Mouse (Mus musculus) stomach, postnatal 0 days (tissue): ENCODE results near the gene Klrc1. TPM values are rescaled to one million over a fixed set of nuclear protein-coding genes. Genes with fewer than 3 reads are reported as not detected.
"Not testable (repeated sequence)": the region's sequence is repeated elsewhere in the genome, so short reads cannot be mapped to it uniquely, and the experiment has no call there.

Experiments used
- ATAC-seq: fragments of 200-750 bp; cut with Nextera tagmentation; 2 replicates; pipeline ENCODE4 v1.8.0; 2017; ENCODE audit not compliant: low FRiP score, low TSS enrichment
- DNase-seq: peaks from one replicate; pipeline ENCODE4 v3.0.0-alpha.2; 2016; ENCODE audit warnings: low spot score
- H3K27ac ChIP-seq: fragments of 300-500 bp; sonication (generic); replicated peaks from 2 replicates; pipeline ENCODE4 v1.5.1; 2014; ENCODE audit warnings: mild to moderate bottlenecking, control low read depth
- H3K27me3 ChIP-seq: fragments of 300-500 bp; sonication (generic); 2 replicates; pipeline ENCODE4 v1.6.1; 2014; ENCODE audit warnings: low read length; ENCODE audit not compliant: control insufficient read depth, insufficient read depth
- H3K36me3 ChIP-seq: fragments of 300-500 bp; sonication (generic); 2 replicates; pipeline ENCODE4 v1.6.1; 2014; ENCODE audit warnings: low read length, mixed read lengths; ENCODE audit not compliant: control insufficient read depth, insufficient read depth
- H3K4me1 ChIP-seq: fragments of 300-500 bp; sonication (generic); replicated peaks from 2 replicates; pipeline ENCODE4 v1.6.1; 2014; ENCODE audit warnings: antibody characterized with exemption; ENCODE audit not compliant: control insufficient read depth, insufficient read depth
- H3K4me2 ChIP-seq: fragments of 300-500 bp; sonication (generic); replicated peaks from 2 replicates; pipeline ENCODE4 v1.6.1; 2014; ENCODE audit warnings: low read depth, mild to moderate bottlenecking, control low read depth, moderate library complexity
- H3K4me3 ChIP-seq: fragments of 300-500 bp; sonication (generic); 2 replicates; pipeline ENCODE4 v1.5.1; 2014; ENCODE audit warnings: low read depth, low read length, control low read depth
- H3K9ac ChIP-seq: fragments of 300-500 bp; sonication (generic); 2 replicates; pipeline ENCODE4 v1.6.1; 2014; ENCODE audit warnings: mild to moderate bottlenecking, low read length, control low read depth, mixed read lengths
- H3K9me3 ChIP-seq: fragments of 300-500 bp; sonication (generic); 2 replicates; pipeline ENCODE4 v1.6.1; 2016; ENCODE audit warnings: low read length; ENCODE audit not compliant: control insufficient read depth
- CTCF ChIP-seq: IDR thresholded peaks from 2 replicates; pipeline ENCODE4 v1.5.1; 2016; ENCODE audit warnings: antibody characterized with exemption, low read depth, mild to moderate bottlenecking, moderate library complexity
- EP300 ChIP-seq: optimal IDR thresholded peaks from 2 replicates; pipeline ENCODE3; 2016; ENCODE audit warnings: antibody characterized with exemption
- WGBS: fragments of 180-500 bp; shearing (Covaris S2); extraction: QIAGEN DNeasy Blood & Tissue Kit; methylation state at CpG from one replicate; pipeline ENCODE4 v1.1.7; 2014; 5-methylcytosine and 5-hydroxymethylcytosine counted together
- microRNA-seq: library from miRNA; unstranded; fragments of <30 nt; microRNA quantifications from one replicate; pipeline ENCODE4, GENCODE M21; 2016
- polyA plus RNA-seq: library from polyadenylated mRNA; unstranded; fragments of >200 nt; fragmentation: Nextera tagmentation; extraction: Ambion mirVana; gene quantifications from 2 replicates; pipeline ENCODE4 v1.2.1, GENCODE M21; 2015

Klrc1 gene
- polyA plus RNA-seq, 1 experiment from 2014 or later, result 0.08 TPM

DNA sequence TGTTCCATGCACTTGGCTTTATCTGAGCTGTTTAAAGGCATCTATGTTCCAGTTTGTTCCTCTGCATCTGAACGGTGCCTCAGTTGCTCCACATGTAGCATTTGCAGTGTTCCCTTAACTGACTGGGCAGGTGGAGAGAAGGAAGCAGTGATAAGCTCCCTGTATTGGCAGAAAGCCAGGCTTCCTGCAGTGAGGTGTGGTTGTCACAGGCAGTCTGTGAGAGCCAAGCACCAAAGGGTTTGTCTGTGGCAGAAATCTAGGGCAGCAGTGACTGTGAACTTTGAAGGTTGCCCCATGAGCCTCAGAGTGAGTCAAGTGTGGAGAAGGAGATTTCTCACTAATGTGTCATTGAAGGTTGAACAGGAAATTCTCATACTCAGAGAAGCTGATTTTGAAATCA lies 1.6 kb upstream of the Klrc1 start:
- no peak overlapping the region for H3K27ac ChIP-seq
- ATAC-seq (peak; percentile 89), DNase-seq (peak; percentile 55)
- H3K27me3 ChIP-seq, result no peaks in the 10 kb centered on the region
- 63% methylated on average over 1 of the region's 1 CpGs for WGBS
- no peak overlapping the region for H3K4me3 ChIP-seq
- no peak overlapping the region for H3K4me2 ChIP-seq
- TF ChIP-seq EP300 (no peak), CTCF (no peak)
- no peaks in the 10 kb centered on the region for H3K4me1 ChIP-seq
- no peak overlapping the region for H3K9ac ChIP-seq
- H3K9me3 ChIP-seq, result no peaks in the 10 kb centered on the region
- H3K36me3 ChIP-seq, result no peaks in the 10 kb centered on the region

DNA sequence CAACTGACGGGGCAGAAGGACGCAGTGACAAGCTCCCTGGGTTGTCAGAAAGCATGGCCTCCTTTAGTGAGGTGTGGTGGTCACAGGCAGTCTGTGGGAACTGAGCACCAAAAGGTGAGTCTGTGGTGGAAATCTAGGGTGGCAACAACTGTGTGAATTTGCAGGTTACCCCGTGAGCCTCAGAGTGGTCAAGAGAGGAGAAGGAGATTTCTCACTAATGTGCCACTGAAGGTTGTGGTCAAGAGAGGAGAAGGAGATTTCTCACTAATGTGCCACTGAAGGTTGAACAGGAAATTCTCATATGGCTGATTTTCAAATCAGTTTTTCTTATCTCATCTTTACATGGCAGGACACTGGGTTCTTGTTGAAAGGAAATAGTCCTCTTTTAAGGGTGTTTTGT lies 17.5 kb downstream of the Klrc1 start:
- H3K4me1 ChIP-seq, H3K9me3 ChIP-seq, H3K9ac ChIP-seq, H3K27ac ChIP-seq, H3K4me2 ChIP-seq, ATAC-seq, DNase-seq, H3K36me3 ChIP-seq, H3K4me3 ChIP-seq, H3K27me3 ChIP-seq: not testable (repeated sequence)
- WGBS, result no CpG with 5 or more reads among the region's 3 CpGs

DNA sequence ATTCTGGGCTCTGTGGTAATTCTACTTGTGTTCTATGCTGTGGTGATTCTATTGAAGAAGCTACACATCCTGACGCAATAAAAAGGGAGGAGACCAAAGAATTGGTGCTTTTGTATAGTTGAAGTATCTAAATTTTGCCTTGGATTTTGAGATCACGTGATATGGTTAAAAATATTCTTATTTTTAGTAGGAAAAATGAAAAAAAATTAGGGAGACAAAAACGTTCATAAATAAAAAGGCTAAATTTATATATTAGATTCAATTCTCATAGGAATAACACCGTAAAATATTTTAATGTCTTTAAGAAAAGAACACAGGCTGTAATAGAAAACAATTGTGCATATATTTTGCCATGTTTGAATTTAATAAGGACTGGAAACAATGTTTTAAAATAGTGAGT lies 18.2 kb downstream of the Klrc1 start, which contains the start of gene Klrc2:
Gene Klrc2 (minus strand): TSS at position 101 of the 400 bp plus-strand sequence.
- WGBS, result 76% methylated on average over 4 of the region's 4 CpGs
- H3K27me3 ChIP-seq, H3K27ac ChIP-seq, H3K9me3 ChIP-seq, DNase-seq, ATAC-seq, H3K9ac ChIP-seq, H3K36me3 ChIP-seq, H3K4me3 ChIP-seq, H3K4me1 ChIP-seq, H3K4me2 ChIP-seq: not testable (repeated sequence)

DNA sequence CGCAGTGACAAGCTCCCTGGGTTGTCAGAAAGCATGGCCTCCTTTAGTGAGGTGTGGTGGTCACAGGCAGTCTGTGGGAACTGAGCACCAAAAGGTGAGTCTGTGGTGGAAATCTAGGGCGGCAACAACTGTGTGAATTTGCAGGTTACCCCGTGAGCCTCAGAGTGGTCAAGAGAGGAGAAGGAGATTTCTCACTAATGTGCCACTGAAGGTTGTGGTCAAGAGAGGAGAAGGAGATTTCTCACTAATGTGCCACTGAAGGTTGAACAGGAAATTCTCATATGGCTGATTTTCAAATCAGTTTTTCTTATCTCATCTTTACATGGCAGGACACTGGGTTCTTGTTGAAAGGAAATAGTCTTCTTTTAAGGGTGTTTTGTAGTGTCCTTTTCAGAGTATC lies 34.7 kb downstream of the Klrc1 start:
- H3K9ac ChIP-seq, H3K4me1 ChIP-seq, H3K27ac ChIP-seq, H3K4me2 ChIP-seq, H3K36me3 ChIP-seq, H3K9me3 ChIP-seq, H3K27me3 ChIP-seq, DNase-seq, H3K4me3 ChIP-seq, ATAC-seq: not testable (repeated sequence)
- 67% methylated on average over 1 of the region's 3 CpGs for WGBS

DNA sequence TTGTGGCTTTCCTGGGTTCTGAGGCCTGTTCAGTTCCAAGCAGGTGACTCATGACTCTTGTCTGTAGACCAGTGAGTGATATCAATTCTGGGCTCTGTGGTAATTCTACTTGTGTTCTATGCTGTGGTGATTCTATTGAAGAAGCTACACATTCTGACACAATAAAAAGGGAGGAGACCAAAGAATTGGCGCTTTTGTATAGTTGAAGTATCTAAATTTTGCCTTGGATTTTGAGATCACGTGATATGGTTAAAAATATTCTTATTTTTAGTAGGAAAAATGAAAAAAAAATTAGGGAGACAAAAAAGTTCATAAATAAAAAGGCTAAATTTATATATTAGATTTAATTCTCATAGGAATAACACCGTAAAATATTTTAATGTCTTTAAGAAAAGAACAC lies 35.5 kb downstream of the Klrc1 start, which contains the start of gene Klrc3:
Gene Klrc3 (minus strand): TSS at position 101 of the 400 bp plus-strand sequence.
- H3K27me3 ChIP-seq, H3K36me3 ChIP-seq, H3K4me2 ChIP-seq, H3K9ac ChIP-seq, H3K9me3 ChIP-seq, H3K27ac ChIP-seq, H3K4me3 ChIP-seq, H3K4me1 ChIP-seq, DNase-seq, ATAC-seq: not testable (repeated sequence)
- 83% methylated on average over 3 of the region's 3 CpGs for WGBS

DNA sequence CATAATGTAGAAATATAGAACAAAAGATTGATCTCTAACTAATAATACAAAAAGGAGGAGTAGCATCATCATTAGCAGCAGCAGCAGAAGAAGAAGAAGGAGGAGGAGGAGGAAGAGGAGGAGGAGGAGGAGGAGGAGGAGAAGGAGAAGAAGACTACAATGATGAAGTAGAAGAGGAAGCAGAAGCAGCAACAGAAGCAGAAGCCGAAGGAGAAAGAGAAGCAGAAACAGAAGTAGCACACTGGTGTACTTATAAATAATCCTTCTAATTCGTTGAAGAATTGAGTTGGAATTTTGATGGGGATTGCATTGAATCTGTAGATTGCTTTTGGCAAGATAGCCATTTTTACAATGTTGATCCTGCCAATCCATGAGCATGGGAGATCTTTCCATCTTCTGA lies 47.7 kb downstream of the Klrc1 start:
- not testable (repeated sequence) for H3K9me3 ChIP-seq, H3K4me2 ChIP-seq, DNase-seq, H3K9ac ChIP-seq, H3K27ac ChIP-seq, H3K27me3 ChIP-seq, H3K36me3 ChIP-seq, H3K4me1 ChIP-seq, H3K4me3 ChIP-seq, ATAC-seq
- 71% methylated on average over 2 of the region's 2 CpGs for WGBS

DNA sequence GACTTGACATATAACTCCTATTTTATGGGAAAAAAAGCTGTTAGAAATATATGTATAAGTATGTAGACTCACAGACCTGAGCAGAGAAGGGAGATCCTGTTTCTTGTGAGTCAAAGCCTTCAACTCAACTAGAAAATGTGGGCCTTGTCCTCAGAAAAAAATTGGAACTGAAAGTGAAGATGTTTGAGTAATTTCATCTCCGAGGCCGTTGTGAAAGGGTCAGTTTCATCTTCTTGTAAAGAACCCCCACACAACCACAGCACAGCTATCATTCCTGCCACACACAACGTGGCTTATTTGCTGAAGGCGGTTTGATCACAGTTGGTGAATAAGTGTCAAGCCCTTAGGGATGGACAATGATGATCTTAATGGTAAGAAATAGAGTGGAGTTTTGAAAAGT lies 55.0 kb downstream of the Klrc1 start, which contains the start of gene Klrk1:
Gene Klrk1 (minus strand): TSS at position 130 of the 400 bp plus-strand sequence.
- Histone ChIP-seq H3K4me2 (no peak within 1 kb of the TSS), H3K27ac (no peak within 1 kb of the TSS), H3K27me3 (no peaks in the 10 kb centered on the region), H3K9me3 (no peaks in the 10 kb centered on the region), H3K4me3 (no peak within 1 kb of the TSS), H3K36me3 (no peaks in the 10 kb centered on the region), H3K4me1 (no peaks in the 10 kb centered on the region), H3K9ac (no peak within 1 kb of the TSS)
- ATAC-seq (no peak), DNase-seq (no peak)
- TF ChIP-seq EP300, result no peak
- WGBS, result 69% methylated on average over 4 of the region's 4 CpGs

Small RNA genes lying within 50 kb of the gene (microRNA-seq; reads per million reads assigned to microRNA genes)
- not detected for gene Mir680-1

Other genes starting within 250 kb of the Klrc1 start
- gene Clec1a, start 227.0 kb downstream of the Klrc1 start, polyA plus RNA-seq, result 0.85 and 1.2 TPM in 2 replicates
- gene Olr1, start 171.8 kb downstream of the Klrc1 start, polyA plus RNA-seq, result 0.08 and 0.22 TPM in 2 replicates
- gene Tmem52b, start 166.4 kb downstream of the Klrc1 start, polyA plus RNA-seq, result 0.04 and 0.11 TPM in 2 replicates
- gene Gabarapl1, start 145.8 kb downstream of the Klrc1 start, polyA plus RNA-seq, result 45.7 and 46.8 TPM in 2 replicates
- not detected in 2 replicates for gene Klre1, start 101.1 kb downstream of the Klrc1 start, polyA plus RNA-seq
- gene Klrd1, start 87.2 kb downstream of the Klrc1 start, polyA plus RNA-seq, result 0.27 and 0.53 TPM in 2 replicates
- 0.15 and 0.21 TPM in 2 replicates for gene Klrk1, start 55.1 kb downstream of the Klrc1 start, polyA plus RNA-seq
- not detected in 2 replicates for gene Klrc3, start 35.6 kb downstream of the Klrc1 start, polyA plus RNA-seq
- not detected in 2 replicates for gene Klrc2, start 18.3 kb downstream of the Klrc1 start, polyA plus RNA-seq
- not detected in 2 replicates for gene Klri1, start 38.2 kb upstream of the Klrc1 start, polyA plus RNA-seq
- gene Klri2, start 61.5 kb upstream of the Klrc1 start, polyA plus RNA-seq, result not detected in 2 replicates
- not detected in 2 replicates for gene Gm156, start 105.3 kb upstream of the Klrc1 start, polyA plus RNA-seq
- not detected in 2 replicates for gene Gm17631, start 183.7 kb upstream of the Klrc1 start, polyA plus RNA-seq
- gene Klra17, start 197.7 kb upstream of the Klrc1 start, polyA plus RNA-seq, result not detected in 2 replicates
- gene Klra5, start 238.7 kb upstream of the Klrc1 start, polyA plus RNA-seq, result 0.12 TPM in 1 of 2 replicates, not detected in the other